Mouse (Mus musculus) forebrain, embryonic 13.5 days (tissue): ENCODE results near the gene Myh9. TPM values are rescaled to one million over a fixed set of nuclear protein-coding genes. Genes with fewer than 3 reads are reported as not detected.
"Not testable (repeated sequence)": the region's sequence is repeated elsewhere in the genome, so short reads cannot be mapped to it uniquely, and the experiment has no call there.

Experiments
- ATAC-seq: fragments of 200-750 bp; cut with Nextera tagmentation; 2 replicates; pipeline ENCODE4 v1.8.0; 2017
- H3K27ac ChIP-seq: fragments of 300-500 bp; sonication (generic); 2 replicates; pipeline ENCODE4 v1.5.1; 2015; ENCODE audit warnings: inconsistent platforms, mild to moderate bottlenecking, moderate library complexity
- H3K27me3 ChIP-seq: fragments of 300-500 bp; sonication (generic); 2 replicates; pipeline ENCODE4 v1.6.1; 2015; ENCODE audit warnings: mild to moderate bottlenecking, inconsistent platforms
- H3K36me3 ChIP-seq: fragments of 300-500 bp; sonication (generic); 2 replicates; pipeline ENCODE4 v1.6.1; 2015; ENCODE audit warnings: mild to moderate bottlenecking, inconsistent platforms; ENCODE audit not compliant: poor library complexity, severe bottlenecking
- H3K4me1 ChIP-seq: fragments of 300-500 bp; sonication (generic); 2 replicates; pipeline ENCODE4 v1.6.1; 2015; ENCODE audit warnings: inconsistent platforms
- H3K4me2 ChIP-seq: fragments of 300-500 bp; sonication (generic); 2 replicates; pipeline ENCODE4 v1.6.1; 2015; ENCODE audit warnings: inconsistent platforms, mild to moderate bottlenecking, moderate library complexity
- H3K4me3 ChIP-seq: fragments of 300-500 bp; sonication (generic); 2 replicates; pipeline ENCODE4 v1.5.1; 2015; ENCODE audit warnings: mild to moderate bottlenecking, inconsistent platforms
- H3K9ac ChIP-seq: fragments of 300-500 bp; sonication (generic); 2 replicates; pipeline ENCODE4 v1.6.1; 2015; ENCODE audit warnings: mild to moderate bottlenecking, inconsistent platforms
- H3K9me3 ChIP-seq: fragments of 300-500 bp; sonication (generic); replicated peaks from 2 replicates; pipeline ENCODE4 v1.6.1; 2016; ENCODE audit warnings: inconsistent platforms
- WGBS: fragments of 180-500 bp; shearing (Covaris S2); methylation state at CpG from one replicate; pipeline ENCODE4 v1.1.7; 2015; 5-methylcytosine and 5-hydroxymethylcytosine counted together
- polyA plus RNA-seq: library from polyadenylated mRNA; unstranded; fragments of >200 nt; fragmentation: Nextera tagmentation; extraction: Ambion mirVana; gene quantifications from 2 replicates; pipeline ENCODE4 v1.2.1, GENCODE M21; 2015

The Myh9 gene
- polyA plus RNA-seq, 1 experiment from 2014 or later = 13.4 TPM

- WGBS = 91% methylated on average over 1 of the region's 1 CpGs
- Histone ChIP-seq H3K36me3 (no peaks in the 10 kb centered on the region), H3K27me3 (no peaks in the 10 kb centered on the region)
Observed at GRCm38 (mm10) chr15:77746326-77746725, 95.6 kb downstream of the Myh9 start.

GRCm38 (mm10) chr15:77745081-77745480 lies 96.9 kb downstream of the Myh9 start:
- Histone ChIP-seq H3K9me3 (no peaks in the 10 kb centered on the region), H3K4me2 (no peak overlapping the region), H3K9ac (no peak overlapping the region), H3K27ac (no peak overlapping the region), H3K36me3 (no peaks in the 10 kb centered on the region), H3K4me3 (no peak overlapping the region), H3K27me3 (no peaks in the 10 kb centered on the region), H3K4me1 (no peaks in the 10 kb centered on the region)
- no peak for ATAC-seq

More at GRCm38 (mm10) chr15:77746326-77746725, 95.6 kb downstream of the Myh9 start:
- no peak overlapping the region for H3K4me2 ChIP-seq
- no peak overlapping the region for H3K4me3 ChIP-seq
- no peak for ATAC-seq
- no peaks in the 10 kb centered on the region for H3K4me1 ChIP-seq
- no peak overlapping the region for H3K27ac ChIP-seq
- H3K9ac ChIP-seq = no peak overlapping the region
- no peaks in the 10 kb centered on the region for H3K9me3 ChIP-seq

- H3K4me3 ChIP-seq = no peak overlapping the region
- WGBS = 58% methylated on average over 5 of the region's 5 CpGs
- no peak overlapping the region for H3K4me2 ChIP-seq
- H3K27me3 ChIP-seq = no peaks in the 10 kb centered on the region
- no peak overlapping the region for H3K27ac ChIP-seq
- ATAC-seq = no peak
- no peaks in the 10 kb centered on the region for H3K36me3 ChIP-seq
- no peak overlapping the region for H3K9ac ChIP-seq
- H3K9me3 ChIP-seq = no peaks in the 10 kb centered on the region
- no peaks in the 10 kb centered on the region for H3K4me1 ChIP-seq
Observed at GRCm38 (mm10) chr15:77744632-77745031, 97.3 kb downstream of the Myh9 start.

GRCm38 (mm10) chr15:77741556-77741955 lies 100.4 kb downstream of the Myh9 start:
- ATAC-seq, H3K9me3 ChIP-seq, H3K27me3 ChIP-seq, H3K27ac ChIP-seq, H3K4me3 ChIP-seq, H3K4me2 ChIP-seq, H3K4me1 ChIP-seq, H3K9ac ChIP-seq, H3K36me3 ChIP-seq: not testable (repeated sequence)
- WGBS = 85% methylated on average over 6 of the region's 6 CpGs

- ATAC-seq = no peak
- 79% methylated on average over 9 of the region's 9 CpGs for WGBS
- no peaks in the 10 kb centered on the region for H3K27me3 ChIP-seq
- no peaks in the 10 kb centered on the region for H3K4me1 ChIP-seq
- no peaks in the 10 kb centered on the region for H3K9me3 ChIP-seq
- no peak overlapping the region for H3K9ac ChIP-seq
- H3K27ac ChIP-seq = no peak overlapping the region
- no peak overlapping the region for H3K4me2 ChIP-seq
- no peak overlapping the region for H3K4me3 ChIP-seq
- H3K36me3 ChIP-seq = no peaks in the 10 kb centered on the region
Observed at GRCm38 (mm10) chr15:77740511-77741297, 101.3 kb downstream of the Myh9 start.

GRCm38 (mm10) chr15:77733903-77734302 lies 108.1 kb downstream of the Myh9 start:
- WGBS = 74% methylated on average over 4 of the region's 4 CpGs
- H3K9ac ChIP-seq, H3K4me2 ChIP-seq, H3K4me1 ChIP-seq, H3K9me3 ChIP-seq, H3K36me3 ChIP-seq, ATAC-seq, H3K4me3 ChIP-seq, H3K27ac ChIP-seq, H3K27me3 ChIP-seq: not testable (repeated sequence)

- WGBS = 88% methylated on average over 8 of the region's 8 CpGs
- not testable (repeated sequence) for H3K4me1 ChIP-seq
Observed at GRCm38 (mm10) chr15:77733380-77733779, 108.6 kb downstream of the Myh9 start.

GRCm38 (mm10) chr15:77732851-77733250 lies 109.1 kb downstream of the Myh9 start:
- H3K27me3 ChIP-seq, H3K9me3 ChIP-seq, H3K27ac ChIP-seq, H3K9ac ChIP-seq, H3K4me3 ChIP-seq, ATAC-seq, H3K4me2 ChIP-seq, H3K4me1 ChIP-seq, H3K36me3 ChIP-seq: not testable (repeated sequence)
- 71% methylated on average over 10 of the region's 10 CpGs for WGBS

More at GRCm38 (mm10) chr15:77733380-77733779, 108.6 kb downstream of the Myh9 start:
- H3K4me3 ChIP-seq, H3K27me3 ChIP-seq, H3K9me3 ChIP-seq, H3K36me3 ChIP-seq, H3K27ac ChIP-seq, H3K9ac ChIP-seq, ATAC-seq, H3K4me2 ChIP-seq: not testable (repeated sequence)

DNA sequence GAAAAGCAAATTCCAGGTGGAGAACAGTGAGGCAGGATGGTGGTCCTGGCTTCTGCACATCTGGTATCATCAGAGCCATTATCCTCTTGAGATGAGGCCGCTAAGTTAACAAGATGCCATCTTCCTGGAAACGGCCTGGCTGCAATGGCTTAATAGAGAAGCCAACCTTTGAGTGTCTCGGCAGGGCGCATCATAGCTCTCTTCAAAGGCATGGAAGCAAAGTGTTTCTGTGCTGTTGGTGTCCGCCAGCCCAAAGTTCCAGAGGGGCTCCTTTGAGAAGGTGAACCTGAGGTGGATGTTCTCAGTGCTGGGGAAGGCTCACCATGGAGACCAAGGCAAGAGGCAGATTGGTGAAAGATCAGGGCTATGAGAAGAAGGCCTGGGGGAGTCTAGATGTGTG lies 110.4 kb downstream of the Myh9 start:
- Histone ChIP-seq H3K4me2 (no peak overlapping the region), H3K4me3 (no peak overlapping the region), H3K36me3 (no peaks in the 10 kb centered on the region), H3K4me1 (no peaks in the 10 kb centered on the region), H3K27ac (no peak overlapping the region), H3K27me3 (no peaks in the 10 kb centered on the region), H3K9me3 (no peaks in the 10 kb centered on the region), H3K9ac (no peak overlapping the region)
- ATAC-seq = no peak
- WGBS = 86% methylated on average over 5 of the region's 5 CpGs

DNA sequence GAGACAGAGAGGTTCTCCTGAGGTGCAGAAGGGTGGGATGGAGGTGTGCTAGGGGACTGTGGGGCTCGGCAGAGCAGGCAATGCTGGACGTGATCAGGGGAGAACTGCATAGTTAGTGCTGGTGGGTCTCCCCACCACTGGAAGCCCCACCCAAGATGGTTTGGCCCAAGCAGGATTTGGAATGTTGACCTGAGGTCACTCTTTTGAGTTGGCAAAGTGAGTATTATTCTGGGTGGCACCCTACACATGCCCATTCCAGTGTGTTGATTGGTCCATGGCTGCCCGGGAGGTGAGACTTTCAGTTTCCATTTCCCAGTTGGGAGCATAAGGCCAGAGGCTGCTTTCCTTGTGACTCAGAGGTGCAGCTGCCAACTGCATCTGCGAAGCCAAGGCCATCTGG lies 113.2 kb downstream of the Myh9 start, which contains the start of gene Apol9b:
Apol9b (plus strand) TSS at position 301 of the 400 bp plus-strand sequence.
- H3K27ac ChIP-seq, H3K4me1 ChIP-seq, H3K4me3 ChIP-seq, H3K9me3 ChIP-seq, H3K4me2 ChIP-seq, H3K27me3 ChIP-seq, H3K9ac ChIP-seq, H3K36me3 ChIP-seq, ATAC-seq: not testable (repeated sequence)
- WGBS = no CpG with 5 or more reads among the region's 4 CpGs

GRCm38 (mm10) chr15:77727745-77728144 lies 114.2 kb downstream of the Myh9 start:
- H3K9ac ChIP-seq, H3K36me3 ChIP-seq, H3K27ac ChIP-seq, ATAC-seq, H3K4me3 ChIP-seq, H3K27me3 ChIP-seq, H3K9me3 ChIP-seq, H3K4me1 ChIP-seq, H3K4me2 ChIP-seq: not testable (repeated sequence)
- WGBS = 95% methylated on average over 3 of the region's 3 CpGs

- H3K9ac ChIP-seq, H3K9me3 ChIP-seq, H3K4me3 ChIP-seq, H3K4me1 ChIP-seq, H3K27ac ChIP-seq, H3K27me3 ChIP-seq, ATAC-seq, H3K4me2 ChIP-seq, H3K36me3 ChIP-seq: not testable (repeated sequence)
- 19% methylated on average over 3 of the region's 3 CpGs for WGBS
Observed at GRCm38 (mm10) chr15:77727139-77727538, 114.8 kb downstream of the Myh9 start.
